Mouse (Mus musculus) liver, embryonic 13.5 days (tissue): ENCODE data around the gene 4930455H04Rik. TPM values are rescaled to one million over a fixed set of nuclear protein-coding genes. Genes with fewer than 3 reads are reported as not detected.
A peak's percentile ranks its signal among the peaks of the same experiment; 100 is the strongest.

Experiments used
- ATAC-seq: fragments of 200-750 bp; cut with Nextera tagmentation; 2 replicates; pipeline ENCODE4 v1.8.0; 2017; ENCODE audit warnings: low read depth, mild to moderate bottlenecking, moderate number of reproducible peaks, moderate library complexity
- DNase-seq: peaks from one replicate; pipeline ENCODE4 v3.0.0; 2022
- H3K27ac ChIP-seq: fragments of 300-500 bp; sonication (generic); 2 replicates; pipeline ENCODE4 v1.5.1; 2015; ENCODE audit warnings: moderate library complexity, mild to moderate bottlenecking, inconsistent platforms
- H3K27me3 ChIP-seq: fragments of 300-500 bp; sonication (generic); 2 replicates; pipeline ENCODE4 v1.6.1; 2015; ENCODE audit warnings: mild to moderate bottlenecking, inconsistent platforms
- H3K36me3 ChIP-seq: fragments of 300-500 bp; sonication (generic); 2 replicates; pipeline ENCODE4 v1.6.1; 2015; ENCODE audit warnings: mild to moderate bottlenecking, inconsistent platforms
- H3K4me1 ChIP-seq: fragments of 300-500 bp; sonication (generic); replicated peaks from 2 replicates; pipeline ENCODE4 v1.6.1; 2015; ENCODE audit warnings: inconsistent platforms
- H3K4me2 ChIP-seq: fragments of 300-500 bp; sonication (generic); 2 replicates; pipeline ENCODE4 v1.6.1; 2015; ENCODE audit warnings: inconsistent platforms, mild to moderate bottlenecking, moderate library complexity
- H3K4me3 ChIP-seq: fragments of 300-500 bp; sonication (generic); replicated peaks from 2 replicates; pipeline ENCODE4 v1.5.1; 2015; ENCODE audit warnings: mild to moderate bottlenecking, inconsistent platforms
- H3K9ac ChIP-seq: fragments of 300-500 bp; sonication (generic); 2 replicates; pipeline ENCODE4 v1.6.1; 2015; ENCODE audit warnings: mild to moderate bottlenecking, inconsistent platforms
- H3K9me3 ChIP-seq: fragments of 300-500 bp; sonication (generic); replicated peaks from 2 replicates; pipeline ENCODE4 v1.6.1; 2016; ENCODE audit warnings: inconsistent platforms
- WGBS: fragments of 180-500 bp; shearing (Covaris S2); methylation state at CpG from one replicate; pipeline ENCODE4 v1.1.7; 2015; ENCODE audit not compliant: insufficient replicate concordance; 5-methylcytosine and 5-hydroxymethylcytosine counted together
- polyA plus RNA-seq: library from polyadenylated mRNA; unstranded; fragments of >200 nt; fragmentation: Nextera tagmentation; extraction: Ambion mirVana; gene quantifications from 2 replicates; pipeline ENCODE4 v1.2.1, GENCODE M21; 2015

The 4930455H04Rik gene
- polyA plus RNA-seq, 1 experiment from 2014 or later, result not detected

GRCm38 (mm10) chr3:116967436-116967835 lies 631 bp upstream of the 4930455H04Rik start:
- Histone ChIP-seq H3K9me3 (no peaks in the 10 kb centered on the region), H3K27ac (no peak overlapping the region), H3K36me3 (no peaks in the 10 kb centered on the region), H3K27me3 (no peaks in the 10 kb centered on the region), H3K4me3 (no peak overlapping the region), H3K4me1 (no peaks in the 10 kb centered on the region), H3K4me2 (peak overlapping the region; percentile 21), H3K9ac (no peak overlapping the region)
- WGBS, result 69% methylated on average over 6 of the region's 6 CpGs
- DNase-seq, result no peak
- ATAC-seq, result no peak

GRCm38 (mm10) chr3:116968540-116968997 lies 502 bp downstream of the 4930455H04Rik start, which contains the start of gene Palmd:
Palmd (minus strand) TSS chr3:116968987.
- 24% methylated on average over 17 of the region's 17 CpGs for WGBS
- Histone ChIP-seq H3K4me2 (peak within 1 kb of the TSS; percentile 40), H3K4me1 (no peaks in the 10 kb centered on the region), H3K36me3 (no peaks in the 10 kb centered on the region), H3K9ac (peak within 1 kb of the TSS; percentile 41; the same call in 1 of the 2 replicates), H3K4me3 (peak within 1 kb of the TSS; percentile 41), H3K9me3 (no peaks in the 10 kb centered on the region), H3K27me3 (no peaks in the 10 kb centered on the region), H3K27ac (no peak within 1 kb of the TSS; the same call in 1 of the 2 replicates)
- ATAC-seq (peak; percentile 48; the same call in 1 of the 2 replicates), DNase-seq (no peak)

GRCm38 (mm10) chr3:116969003-116969402 lies 936 bp downstream of the 4930455H04Rik start:
- H3K27me3 ChIP-seq, result no peaks in the 10 kb centered on the region
- H3K4me3 ChIP-seq, result peak overlapping the region; percentile 41; the same call in 1 of the 2 replicates
- H3K9me3 ChIP-seq, result no peaks in the 10 kb centered on the region
- no peak overlapping the region for H3K27ac ChIP-seq
- peak overlapping the region; percentile 40 for H3K4me2 ChIP-seq
- no peaks in the 10 kb centered on the region for H3K36me3 ChIP-seq
- ATAC-seq (no peak), DNase-seq (no peak)
- no peaks in the 10 kb centered on the region for H3K4me1 ChIP-seq
- no peak overlapping the region for H3K9ac ChIP-seq
- 26% methylated on average over 5 of the region's 5 CpGs for WGBS

GRCm38 (mm10) chr3:116969786-116970185 lies 1.7 kb downstream of the 4930455H04Rik start:
- no peaks in the 10 kb centered on the region for H3K36me3 ChIP-seq
- no peak overlapping the region for H3K4me3 ChIP-seq
- DNase-seq (no peak), ATAC-seq (no peak)
- no peaks in the 10 kb centered on the region for H3K27me3 ChIP-seq
- no peaks in the 10 kb centered on the region for H3K4me1 ChIP-seq
- no peak overlapping the region for H3K27ac ChIP-seq
- no peaks in the 10 kb centered on the region for H3K9me3 ChIP-seq
- H3K9ac ChIP-seq, result no peak overlapping the region
- 65% methylated on average over 5 of the region's 5 CpGs for WGBS
- no peak overlapping the region for H3K4me2 ChIP-seq

GRCm38 (mm10) chr3:116981811-116982575 lies 13.9 kb downstream of the 4930455H04Rik start:
- WGBS, result 48% methylated on average over 9 of the region's 9 CpGs
- Histone ChIP-seq H3K9me3 (no peaks in the 10 kb centered on the region), H3K27me3 (no peaks in the 10 kb centered on the region), H3K36me3 (no peaks in the 10 kb centered on the region), H3K27ac (no peak overlapping the region), H3K4me2 (no peak overlapping the region), H3K4me3 (no peak overlapping the region), H3K9ac (no peak overlapping the region), H3K4me1 (no peaks in the 10 kb centered on the region)
- DNase-seq, result no peak
- ATAC-seq, result no peak

- H3K4me3 ChIP-seq, result no peak overlapping the region
- DNase-seq, result no peak
- H3K36me3 ChIP-seq, result no peaks in the 10 kb centered on the region
- H3K4me1 ChIP-seq, result no peaks in the 10 kb centered on the region
- no peak overlapping the region for H3K9ac ChIP-seq
- no peaks in the 10 kb centered on the region for H3K9me3 ChIP-seq
- no peak overlapping the region for H3K4me2 ChIP-seq
- 43% methylated on average over 1 of the region's 1 CpGs for WGBS
- H3K27ac ChIP-seq, result no peak overlapping the region
- H3K27me3 ChIP-seq, result no peaks in the 10 kb centered on the region
- ATAC-seq, result no peak
Measured at GRCm38 (mm10) chr3:116985042-116985455, 17.0 kb downstream of the 4930455H04Rik start.

- Histone ChIP-seq H3K4me1 (no peaks in the 10 kb centered on the region), H3K36me3 (no peaks in the 10 kb centered on the region), H3K9ac (no peak overlapping the region), H3K27me3 (no peaks in the 10 kb centered on the region), H3K27ac (no peak overlapping the region), H3K4me3 (no peak overlapping the region), H3K4me2 (no peak overlapping the region), H3K9me3 (no peaks in the 10 kb centered on the region)
- DNase-seq (no peak), ATAC-seq (no peak)
- 49% methylated on average over 1 of the region's 1 CpGs for WGBS
Measured at GRCm38 (mm10) chr3:116985741-116986140, 17.7 kb downstream of the 4930455H04Rik start.

- WGBS, result 24% methylated on average over 2 of the region's 2 CpGs
- ATAC-seq, result no peak
- Histone ChIP-seq H3K27me3 (no peaks in the 10 kb centered on the region), H3K4me2 (no peak overlapping the region), H3K9me3 (no peaks in the 10 kb centered on the region), H3K9ac (no peak overlapping the region), H3K27ac (no peak overlapping the region), H3K4me1 (no peaks in the 10 kb centered on the region), H3K4me3 (no peak overlapping the region), H3K36me3 (no peaks in the 10 kb centered on the region)
- DNase-seq, result no peak
Measured at GRCm38 (mm10) chr3:116986451-116986850, 18.4 kb downstream of the 4930455H04Rik start.

GRCm38 (mm10) chr3:116988221-116988620 lies 20.2 kb downstream of the 4930455H04Rik start:
- Histone ChIP-seq H3K27ac (no peak overlapping the region), H3K27me3 (no peaks in the 10 kb centered on the region), H3K4me2 (no peak overlapping the region), H3K36me3 (no peaks in the 10 kb centered on the region), H3K9me3 (no peaks in the 10 kb centered on the region), H3K9ac (no peak overlapping the region), H3K4me3 (no peak overlapping the region), H3K4me1 (no peaks in the 10 kb centered on the region)
- ATAC-seq (no peak), DNase-seq (no peak)
- 59% methylated on average over 3 of the region's 3 CpGs for WGBS

- WGBS, result 59% methylated on average over 2 of the region's 2 CpGs
- ATAC-seq, result no peak
Measured at GRCm38 (mm10) chr3:116991180-116991579, 23.1 kb downstream of the 4930455H04Rik start.

GRCm38 (mm10) chr3:116993011-116993410 lies 24.9 kb downstream of the 4930455H04Rik start:
- Histone ChIP-seq H3K4me2 (no peak overlapping the region), H3K36me3 (no peaks in the 10 kb centered on the region), H3K9ac (no peak overlapping the region), H3K4me1 (no peaks in the 10 kb centered on the region), H3K27me3 (no peaks in the 10 kb centered on the region), H3K9me3 (no peaks in the 10 kb centered on the region), H3K4me3 (no peak overlapping the region), H3K27ac (no peak overlapping the region)
- WGBS, result 47% methylated on average over 2 of the region's 2 CpGs
- ATAC-seq (no peak), DNase-seq (no peak)

More at GRCm38 (mm10) chr3:116991180-116991579, 23.1 kb downstream of the 4930455H04Rik start:
- Histone ChIP-seq H3K4me3 (no peak overlapping the region), H3K9ac (no peak overlapping the region), H3K27me3 (no peaks in the 10 kb centered on the region), H3K4me2 (no peak overlapping the region), H3K9me3 (no peaks in the 10 kb centered on the region), H3K4me1 (no peaks in the 10 kb centered on the region), H3K27ac (no peak overlapping the region), H3K36me3 (no peaks in the 10 kb centered on the region)
- no peak for DNase-seq
